Mouse (Mus musculus) erythroblast, embryonic 14.5 days (primary cell): ENCODE results near the gene Gtdc1.

ENCODE experiments used
- GATA1 ChIP-seq: IDR thresholded peaks from 2 replicates; pipeline ENCODE4 v1.6.1; 2012; ENCODE audit warnings: low read length, inconsistent platforms, mixed read lengths
- TAL1 ChIP-seq: IDR thresholded peaks from 3 replicates; pipeline ENCODE4 v1.6.1; 2012; ENCODE audit warnings: low read length, inconsistent platforms, mixed read lengths

GRCm38 (mm10) chr2:44736618-44737017 is 190.8 kb downstream of the Gtdc1 start:
- no peak for TF ChIP-seq GATA1
- TF ChIP-seq TAL1, result no peak
